Mouse (Mus musculus) ES-Bruce4 (cell line): ENCODE measurements around the gene Ube2j2.

Source experiments
- CTCF ChIP-seq: IDR thresholded peaks from one replicate; pipeline ENCODE4 v1.8.1; 2011; ENCODE audit warnings: low read depth, low read length
- POLR2A ChIP-seq: IDR thresholded peaks from one replicate; pipeline ENCODE4 v1.8.1; 2011; ENCODE audit warnings: low read length; ENCODE audit not compliant: insufficient read depth

GRCm38 (mm10) chr4:155993606-155994005 lies 50.0 kb downstream of the Ube2j2 start:
- no peak for TF ChIP-seq CTCF
- no peak for TF ChIP-seq POLR2A
